8 mouse cellular contexts compared by ENCODE assay signal in genomic region chr6:113442087-113442441, GRCm38 (mm10). TPM values are rescaled to one million over a fixed set of nuclear protein-coding genes. Genes with fewer than 3 reads are reported as not detected.
DNase-seq lines count a peak whose midpoint lies in the region; ATAC-seq and TF ChIP-seq lines count a peak whose summit lies in the region.

No protein-coding gene starts in this region.

- peak overlapping the region; percentile 88 for H3K4me2 ChIP-seq in liver, embryonic 13.5 days

- intact Hi-C loops in heart, postnatal 25 days (cut with DNase I) = loop anchor here (2.0 kb wide), 1 partner anchor 27 kb away; no protein-coding TSS in a partner anchor

- H3K9me3 ChIP-seq in heart, embryonic 10.5 days = no peaks in the 10 kb centered on the region
- H3K9me3 ChIP-seq in forebrain, embryonic 10.5 days = no peaks in the 10 kb centered on the region
- no peaks in the 10 kb centered on the region for H3K9me3 ChIP-seq in liver, embryonic 13.5 days (replicated peaks)

- H3K36me3 ChIP-seq in heart, embryonic 10.5 days = peaks cover 15% of the 10 kb centered on the region
- peaks cover 19% of the 10 kb centered on the region for H3K36me3 ChIP-seq in C2C12 (ENCODE audit: control insufficient read depth, insufficient read depth)
- peaks cover 21% of the 10 kb centered on the region for H3K36me3 ChIP-seq in forebrain, embryonic 10.5 days (replicated peaks)
- peaks cover 12% of the 10 kb centered on the region for H3K36me3 ChIP-seq in liver, embryonic 13.5 days

- peaks cover 18% of the 10 kb centered on the region for H3K79me3 ChIP-seq in C2C12 (ENCODE audit: low read depth)

- H3K4me1 ChIP-seq in heart, embryonic 10.5 days = peaks cover 13% of the 10 kb centered on the region
- H3K4me1 ChIP-seq in forebrain, embryonic 10.5 days = peaks cover 15% of the 10 kb centered on the region
- H3K4me1 ChIP-seq in liver, embryonic 13.5 days (replicated peaks) = peaks cover 29% of the 10 kb centered on the region

- TF ChIP-seq CTCF in C2C12 (IDR thresholded peaks at IDR 0.05; ENCODE audit: control insufficient read depth, insufficient read depth, insufficient read length) = no peak

- H3K9ac ChIP-seq in liver, embryonic 13.5 days = peak overlapping the region; percentile 94

- no peak; the same call in 1 of the 2 replicates for ATAC-seq in liver, embryonic 13.5 days (ENCODE audit: low read depth)

- H3K27me3 ChIP-seq in heart, embryonic 10.5 days (ENCODE audit: insufficient read depth, poor library complexity, severe bottlenecking) = no peaks in the 10 kb centered on the region
- H3K27me3 ChIP-seq in C2C12 (ENCODE audit: control insufficient read depth, insufficient read depth, insufficient read length) = no peaks in the 10 kb centered on the region
- no peaks in the 10 kb centered on the region for H3K27me3 ChIP-seq in forebrain, embryonic 10.5 days (ENCODE audit: poor library complexity, severe bottlenecking)
- no peaks in the 10 kb centered on the region for H3K27me3 ChIP-seq in liver, embryonic 13.5 days

- H3K4me3 ChIP-seq in heart, embryonic 10.5 days = peak overlapping the region; percentile 95
- peak overlapping the region; percentile 90 for H3K4me3 ChIP-seq in C2C12 (ENCODE audit: insufficient read depth, poor library complexity, severe bottlenecking)
- H3K4me3 ChIP-seq in forebrain, embryonic 10.5 days = peak overlapping the region; percentile 97
- peak overlapping the region; percentile 87 for H3K4me3 ChIP-seq in liver, embryonic 13.5 days (replicated peaks)

- WGBS in heart, embryonic 10.5 days = 42% methylated on average over 9 of the region's 9 CpGs
- 46% methylated on average over 9 of the region's 9 CpGs for WGBS in forebrain, embryonic 10.5 days
- WGBS in liver, embryonic 13.5 days (ENCODE audit: insufficient replicate concordance) = 35% methylated on average over 9 of the region's 9 CpGs

- H3K79me2 ChIP-seq in C2C12 (ENCODE audit: control insufficient read depth, insufficient read depth) = peaks cover 42% of the 10 kb centered on the region

- no peak for DNase-seq in heart, embryonic 10.5 days (ENCODE audit: low spot score)
- no peak for DNase-seq in heart, postnatal 25 days (ENCODE audit: low spot score)
- DNase-seq in forebrain, embryonic 10.5 days (ENCODE audit: extremely low spot score, low spot score) = no peak
- DNase-seq in liver, embryonic 13.5 days = no peak
- no peak for DNase-seq in retina, embryonic 14.5 days (ENCODE audit: low spot score)
- no peak for DNase-seq in embryo, embryonic 10 days (ENCODE audit: low spot score)
- DNase-seq in frontal cortex, postnatal 25 days (ENCODE audit: low spot score in 2 of 2) = no peak

- peak overlapping the region; percentile 95 for H3K27ac ChIP-seq in heart, embryonic 10.5 days
- peak overlapping the region; percentile 91 for H3K27ac ChIP-seq in forebrain, embryonic 10.5 days
- 0 out of 2 replicates have a peak overlapping the region, but pooled peaks have one; percentile 50 for H3K27ac ChIP-seq in liver, embryonic 13.5 days

- no peak overlapping the region for H3ac ChIP-seq in C2C12 (ENCODE audit: control insufficient read depth, insufficient read length, low read depth)

TF ChIP-seq in C2C12, 6 proteins besides CTCF, POLR2A, EP300 and RAD21:
- TF ChIP-seq MYOG (IDR thresholded peaks at IDR 0.05; ENCODE audit: control insufficient read depth, extremely low read depth, insufficient read length) (no peak), CEBPB (IDR thresholded peaks at IDR 0.05; ENCODE audit: low read depth) (no peak), FOSL1 (IDR thresholded peaks at IDR 0.05; ENCODE audit: insufficient read depth, low read length, poor library complexity, severe bottlenecking) (no peak), MAX (IDR thresholded peaks at IDR 0.05) (no peak), USF1 (IDR thresholded peaks at IDR 0.05; ENCODE audit: low read depth) (no peak), MYOD1 (IDR thresholded peaks at IDR 0.05; ENCODE audit: control insufficient read depth, insufficient read length, low read depth) (no peak)

RNA-seq across cellular contexts. Expression of gene Jagn1, which starts 0.3 kb away (rescaled TPM):
- 79.5 and 89.1 TPM in 2 replicates for polyA plus RNA-seq in heart, embryonic 10.5 days (2016; fragmentation: Nextera tagmentation; extraction: Ambion mirVana)
- total RNA-seq in heart, postnatal 25 days (2021) = 10 to 100 TPM; 22.2 TPM
- 76.4 TPM for polyA plus RNA-seq in C2C12 (2012; fragmentation: generic; extraction: Trizol)
- 85.1 and 92.0 TPM in 2 replicates for polyA plus RNA-seq in forebrain, embryonic 10.5 days (2016; fragmentation: Nextera tagmentation; extraction: Ambion mirVana)
- 51.8 and 53.3 TPM in 2 replicates for polyA plus RNA-seq in liver, embryonic 13.5 days (2015; fragmentation: Nextera tagmentation; extraction: Ambion mirVana)

RNA-seq across cellular contexts. Expression of gene Cidec, which starts 6.5 kb away (rescaled TPM):
- 0.10 TPM in 1 of 2 replicates, not detected in the other for polyA plus RNA-seq in heart, embryonic 10.5 days (2016; fragmentation: Nextera tagmentation; extraction: Ambion mirVana)
- total RNA-seq in heart, postnatal 25 days (2021) = 1 to 10 TPM; 5.6 to 9.0 TPM
- not detected for polyA plus RNA-seq in C2C12 (2012; fragmentation: generic; extraction: Trizol)
- polyA plus RNA-seq in forebrain, embryonic 10.5 days (2016; fragmentation: Nextera tagmentation; extraction: Ambion mirVana) = not detected in 2 replicates
- 0.10 TPM in 1 of 2 replicates, not detected in the other for polyA plus RNA-seq in liver, embryonic 13.5 days (2015; fragmentation: Nextera tagmentation; extraction: Ambion mirVana)

RNA-seq across cellular contexts. Expression of gene Il17re, which starts 16.2 kb away (rescaled TPM):
- polyA plus RNA-seq in heart, embryonic 10.5 days (2016; fragmentation: Nextera tagmentation; extraction: Ambion mirVana) = 1.9 and 3.6 TPM in 2 replicates
- total RNA-seq in heart, postnatal 25 days (2021) = 1 to 10 TPM in 1 of 2 experiments, under 1 TPM in 1; 0.78 to 1.1 TPM
- polyA plus RNA-seq in C2C12 (2012; fragmentation: generic; extraction: Trizol) = not detected
- 0.73 and 1.3 TPM in 2 replicates for polyA plus RNA-seq in forebrain, embryonic 10.5 days (2016; fragmentation: Nextera tagmentation; extraction: Ambion mirVana)
- polyA plus RNA-seq in liver, embryonic 13.5 days (2015; fragmentation: Nextera tagmentation; extraction: Ambion mirVana) = 0.16 and 0.20 TPM in 2 replicates

RNA-seq across cellular contexts. Expression of gene Rpusd3, which starts 22.9 kb away (rescaled TPM):
- polyA plus RNA-seq in heart, embryonic 10.5 days (2016; fragmentation: Nextera tagmentation; extraction: Ambion mirVana) = 23.4 and 26.1 TPM in 2 replicates
- total RNA-seq in heart, postnatal 25 days (2021) = 10 to 100 TPM; 10.3 to 11.5 TPM
- 8.8 TPM for polyA plus RNA-seq in C2C12 (2012; fragmentation: generic; extraction: Trizol)
- 38.3 and 40.6 TPM in 2 replicates for polyA plus RNA-seq in forebrain, embryonic 10.5 days (2016; fragmentation: Nextera tagmentation; extraction: Ambion mirVana)
- polyA plus RNA-seq in liver, embryonic 13.5 days (2015; fragmentation: Nextera tagmentation; extraction: Ambion mirVana) = 13.4 and 19.2 TPM in 2 replicates

RNA-seq across cellular contexts. Expression of gene Il17rc, which starts 29.2 kb away (rescaled TPM):
- 4.3 and 4.5 TPM in 2 replicates for polyA plus RNA-seq in heart, embryonic 10.5 days (2016; fragmentation: Nextera tagmentation; extraction: Ambion mirVana)
- 10 to 100 TPM in 1 of 2 experiments, 1 to 10 TPM in 1; 8.2 to 10.0 TPM for total RNA-seq in heart, postnatal 25 days (2021)
- 36.2 TPM for polyA plus RNA-seq in C2C12 (2012; fragmentation: generic; extraction: Trizol)
- 2.5 and 2.7 TPM in 2 replicates for polyA plus RNA-seq in forebrain, embryonic 10.5 days (2016; fragmentation: Nextera tagmentation; extraction: Ambion mirVana)
- 5.3 and 6.2 TPM in 2 replicates for polyA plus RNA-seq in liver, embryonic 13.5 days (2015; fragmentation: Nextera tagmentation; extraction: Ambion mirVana)
